In the genomic region with DNA sequence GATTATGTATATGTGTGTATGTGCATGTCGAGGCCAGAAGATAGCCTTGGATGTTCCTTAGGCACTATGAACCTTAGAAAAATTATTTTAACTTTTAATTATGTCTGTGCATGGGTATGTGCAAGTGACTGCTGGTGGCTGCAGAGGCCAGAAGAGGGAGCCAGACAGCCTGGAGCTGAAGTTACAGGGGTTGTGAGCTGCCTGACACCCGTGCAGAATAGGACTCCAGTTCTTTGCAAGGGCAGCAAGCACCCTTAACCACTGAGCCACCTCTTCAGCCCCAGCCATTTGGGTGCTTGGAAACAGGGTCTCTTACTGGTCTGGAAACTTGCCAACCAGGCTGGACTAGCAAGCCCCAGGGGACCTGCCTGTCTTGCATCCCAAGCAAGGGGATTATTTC, we compare ENCODE assay signal across 16 mouse cellular contexts. TPM values are rescaled to one million over a fixed set of nuclear protein-coding genes. Genes with fewer than 3 reads are reported as not detected.
DNase-seq lines count a peak whose midpoint lies in the region; ATAC-seq and TF ChIP-seq lines count a peak whose summit lies in the region.
"Had no signal": no experiment of that assay in that cellular context is flagged by ENCODE, and none has a peak within 500 bp of the region (broad histone marks: within the 10 kb centered on the region; RNA-seq: fewer than 3 reads in every experiment).

No protein-coding gene starts in this region.

- TF ChIP-seq EP300 in liver, postnatal 0 days (IDR thresholded peaks at IDR 0.05; ENCODE audit: low read depth) = no peak

- no peak for ATAC-seq in heart, embryonic 11.5 days (replicated peaks; ENCODE audit: insufficient number of reproducible peaks, low FRiP score, low TSS enrichment)
- no peak for ATAC-seq in liver, postnatal 0 days
- no peak for ATAC-seq in inflammation-experienced regulatory T-cells, adult 6 months
- ATAC-seq in midbrain, embryonic 16.5 days = no peak

- H3K36me3 ChIP-seq in heart, embryonic 11.5 days (ENCODE audit: control insufficient read depth, insufficient read depth, low read length) = peaks cover 6% of the 10 kb centered on the region; the same call in 1 of the 2 replicates
- H3K36me3 ChIP-seq in liver, postnatal 0 days (replicated peaks; ENCODE audit: insufficient read depth, low read length) = no peaks in the 10 kb centered on the region
- H3K36me3 ChIP-seq in small intestine, adult 2 months (ENCODE audit: control insufficient read depth, insufficient read depth, low read length) = no peaks in the 10 kb centered on the region
- no peaks in the 10 kb centered on the region for H3K36me3 ChIP-seq in midbrain, embryonic 16.5 days (ENCODE audit: control insufficient read depth, insufficient read depth, low read length)

- H3K9ac ChIP-seq in heart, embryonic 11.5 days (ENCODE audit: low read depth, low read length) = no peak overlapping the region
- H3K9ac ChIP-seq in liver, postnatal 0 days (replicated peaks) = no peak overlapping the region
- H3K9ac ChIP-seq in midbrain, embryonic 16.5 days (ENCODE audit: low read depth, low read length) = no peak overlapping the region

- H3K4me3 ChIP-seq in heart, embryonic 11.5 days (ENCODE audit: low read depth, low read length) = no peak overlapping the region
- no peak overlapping the region for H3K4me3 ChIP-seq in liver, postnatal 0 days (ENCODE audit: low read depth, low read length)
- H3K4me3 ChIP-seq in small intestine, adult 2 months (ENCODE audit: low read depth, low read length) = no peak overlapping the region
- H3K4me3 ChIP-seq in midbrain, embryonic 16.5 days (ENCODE audit: low read depth, low read length) = no peak overlapping the region
- H3K4me3 ChIP-seq: limb, embryonic 12.5 days had no signal

- DNase-seq in heart, postnatal 4 days = no peak
- no peak for DNase-seq in liver, postnatal 0 days
- no peak for DNase-seq in liver
- DNase-seq in ZHBTc4 (ENCODE audit: low read depth, low spot score) = peak; percentile 67
- DNase-seq: cerebellum, adult 9-10 months; kidney, adult 11 months; thymus, postnatal 36 days had no signal

- H3K4me2 ChIP-seq in heart, embryonic 11.5 days = no peak overlapping the region
- H3K4me2 ChIP-seq in liver, postnatal 0 days (ENCODE audit: low read depth, low read length) = no peak overlapping the region
- no peak overlapping the region for H3K4me2 ChIP-seq in midbrain, embryonic 16.5 days (ENCODE audit: low read length)
- H3K4me2 ChIP-seq: limb, embryonic 12.5 days had no signal

- H3K4me1 ChIP-seq in heart, embryonic 11.5 days (ENCODE audit: control insufficient read depth, insufficient read depth, low read length) = peaks cover 33% of the 10 kb centered on the region
- peaks cover 7% of the 10 kb centered on the region; the same call in 1 of the 2 replicates for H3K4me1 ChIP-seq in liver, postnatal 0 days (ENCODE audit: insufficient read depth)
- peaks cover 23% of the 10 kb centered on the region for H3K4me1 ChIP-seq in small intestine, adult 2 months (ENCODE audit: control insufficient read depth, insufficient read depth, insufficient read length, low read length)
- H3K4me1 ChIP-seq in midbrain, embryonic 16.5 days (ENCODE audit: control insufficient read depth, insufficient read depth, low read length) = peaks cover 6% of the 10 kb centered on the region; the same call in 1 of the 2 replicates

- WGBS in heart, embryonic 11.5 days (ENCODE audit: insufficient replicate concordance) = 74% methylated on average over 2 of the region's 2 CpGs
- 64% methylated on average over 2 of the region's 2 CpGs for WGBS in liver, postnatal 0 days (ENCODE audit: insufficient replicate concordance)
- WGBS in small intestine, adult 2 months = 88% methylated on average over 2 of the region's 2 CpGs
- 80% methylated on average over 2 of the region's 2 CpGs for WGBS in midbrain, embryonic 16.5 days

- TF ChIP-seq POLR2A in small intestine, adult 2 months (IDR thresholded peaks at IDR 0.05; ENCODE audit: low read depth, low read length) = no peak

- H3K27me3 ChIP-seq in heart, embryonic 11.5 days (ENCODE audit: control insufficient read depth, insufficient read depth, low read length) = no peaks in the 10 kb centered on the region
- no peaks in the 10 kb centered on the region for H3K27me3 ChIP-seq in liver, postnatal 0 days (ENCODE audit: insufficient read depth, low read length)
- H3K27me3 ChIP-seq in small intestine, adult 2 months (ENCODE audit: control insufficient read depth, insufficient read depth, low read length) = no peaks in the 10 kb centered on the region
- no peaks in the 10 kb centered on the region for H3K27me3 ChIP-seq in midbrain, embryonic 16.5 days (ENCODE audit: control insufficient read depth, insufficient read depth, low read depth, low read length)
- H3K27me3 ChIP-seq: limb, embryonic 12.5 days had no signal

- no peaks in the 10 kb centered on the region for H3K9me3 ChIP-seq in heart, embryonic 11.5 days (replicated peaks; ENCODE audit: control insufficient read depth, low read length)
- no peaks in the 10 kb centered on the region for H3K9me3 ChIP-seq in liver, postnatal 0 days (ENCODE audit: low read length)
- no peaks in the 10 kb centered on the region for H3K9me3 ChIP-seq in midbrain, embryonic 16.5 days (replicated peaks; ENCODE audit: control insufficient read depth, low read length, poor library complexity, severe bottlenecking)
- H3K9me3 ChIP-seq: limb, embryonic 12.5 days had no signal

- peak overlapping the region; percentile 95 for H3K27ac ChIP-seq in heart, embryonic 11.5 days (ENCODE audit: low read depth, low read length)
- no peak overlapping the region for H3K27ac ChIP-seq in liver, postnatal 0 days (ENCODE audit: low read depth)
- H3K27ac ChIP-seq in small intestine, adult 2 months (ENCODE audit: insufficient read depth, low read depth, low read length) = peak overlapping the region; percentile 44; the same call in 1 of the 2 replicates
- H3K27ac ChIP-seq in midbrain, embryonic 16.5 days (ENCODE audit: low read length) = no peak overlapping the region
- H3K27ac ChIP-seq: limb, embryonic 12.5 days had no signal

- TF ChIP-seq CTCF in liver, postnatal 0 days (IDR thresholded peaks at IDR 0.05; ENCODE audit: low read depth) = peak; percentile 8; the same call in 1 of the 2 replicates
- TF ChIP-seq CTCF in small intestine, adult 2 months (IDR thresholded peaks at IDR 0.05; ENCODE audit: extremely low read depth, insufficient read length, insufficient replicate concordance, low read depth, low read length) = no peak

RNA-seq across cellular contexts. Expression of a gene that starts 4.7 kb away (rescaled TPM):
- 87.0 and 100 TPM in 2 replicates for polyA plus RNA-seq in heart, embryonic 11.5 days (2014; fragmentation: Nextera tagmentation; extraction: Ambion mirVana)
- 10 to 100 TPM; 41.7 to 45.4 TPM for total RNA-seq in heart, postnatal 4 days (2021)
- 51.0 and 51.3 TPM in 2 replicates for polyA plus RNA-seq in liver, postnatal 0 days (2015; fragmentation: Nextera tagmentation; extraction: Ambion mirVana)
- 128 and 208 TPM in 2 replicates for polyA plus RNA-seq in small intestine, adult 2 months (2012; rRNA removed)
- 1 to 10 TPM in 1 of 3 experiments, under 1 TPM in 1, not detected in 1; 0.13 to 1.0 TPM for polyA plus RNA-seq in inflammation-experienced regulatory T-cells, adult 6 months (2017; shearing (Covaris generic))
- 55.3 and 56.7 TPM in 2 replicates for polyA plus RNA-seq in midbrain, embryonic 16.5 days (2015; fragmentation: Nextera tagmentation; extraction: Ambion mirVana)

RNA-seq across cellular contexts. Expression of a gene that starts 15.8 kb away (rescaled TPM):
- polyA plus RNA-seq in heart, embryonic 11.5 days (2014; fragmentation: Nextera tagmentation; extraction: Ambion mirVana) = 163 and 173 TPM in 2 replicates
- 100 to 1,000 TPM; 263 to 285 TPM for total RNA-seq in heart, postnatal 4 days (2021)
- 8.8 and 9.3 TPM in 2 replicates for polyA plus RNA-seq in liver, postnatal 0 days (2015; fragmentation: Nextera tagmentation; extraction: Ambion mirVana)
- 18.6 and 20.3 TPM in 2 replicates for polyA plus RNA-seq in small intestine, adult 2 months (2012; rRNA removed)
- polyA plus RNA-seq in inflammation-experienced regulatory T-cells, adult 6 months (2017; shearing (Covaris generic)) = 1 to 10 TPM; 1.1 to 2.3 (median 1.2) TPM
- 10.5 and 14.0 TPM in 2 replicates for polyA plus RNA-seq in midbrain, embryonic 16.5 days (2015; fragmentation: Nextera tagmentation; extraction: Ambion mirVana)
- total RNA-seq: neutrophil, adult 5-6 weeks had no signal

RNA-seq across cellular contexts. Expression of a gene that starts 39.8 kb away (rescaled TPM):
- 142 and 154 TPM in 2 replicates for polyA plus RNA-seq in heart, embryonic 11.5 days (2014; fragmentation: Nextera tagmentation; extraction: Ambion mirVana)
- 100 to 1,000 TPM; 147 to 153 TPM for total RNA-seq in heart, postnatal 4 days (2021)
- polyA plus RNA-seq in liver, postnatal 0 days (2015; fragmentation: Nextera tagmentation; extraction: Ambion mirVana) = 81.5 and 83.6 TPM in 2 replicates
- 62.8 and 72.9 TPM in 2 replicates for polyA plus RNA-seq in small intestine, adult 2 months (2012; rRNA removed)
- 10 to 100 TPM in 1 of 3 experiments, 1 to 10 TPM in 2; 7.3 to 10.5 (median 8.0) TPM for polyA plus RNA-seq in inflammation-experienced regulatory T-cells, adult 6 months (2017; shearing (Covaris generic))
- 113 and 118 TPM in 2 replicates for polyA plus RNA-seq in midbrain, embryonic 16.5 days (2015; fragmentation: Nextera tagmentation; extraction: Ambion mirVana)

RNA-seq across cellular contexts. Expression of a gene that starts 41.6 kb away (rescaled TPM):
- 0.20 and 0.24 TPM in 2 replicates for polyA plus RNA-seq in heart, embryonic 11.5 days (2014; fragmentation: Nextera tagmentation; extraction: Ambion mirVana)
- not detected for total RNA-seq in heart, postnatal 4 days (2021)
- polyA plus RNA-seq in liver, postnatal 0 days (2015; fragmentation: Nextera tagmentation; extraction: Ambion mirVana) = 9.6 and 10.8 TPM in 2 replicates
- polyA plus RNA-seq in small intestine, adult 2 months (2012; rRNA removed) = 56.7 and 145 TPM in 2 replicates
- under 1 TPM in 1 of 3 experiments, not detected in 2; 0.68 TPM for polyA plus RNA-seq in inflammation-experienced regulatory T-cells, adult 6 months (2017; shearing (Covaris generic))
- polyA plus RNA-seq in midbrain, embryonic 16.5 days (2015; fragmentation: Nextera tagmentation; extraction: Ambion mirVana) = 0.44 and 0.49 TPM in 2 replicates
- total RNA-seq: hematopoietic stem cell, adult 5-6 weeks; layer of hippocampus, postnatal 25 days; megakaryocyte, adult 5-6 weeks had no signal

RNA-seq across cellular contexts. Expression of a gene that starts 56.0 kb away (rescaled TPM):
- polyA plus RNA-seq in heart, embryonic 11.5 days (2014; fragmentation: Nextera tagmentation; extraction: Ambion mirVana) = 357 and 371 TPM in 2 replicates
- total RNA-seq in heart, postnatal 4 days (2021) = 100 to 1,000 TPM; 198 to 213 TPM
- 20,006 and 20,209 TPM in 2 replicates for polyA plus RNA-seq in liver, postnatal 0 days (2015; fragmentation: Nextera tagmentation; extraction: Ambion mirVana)
- polyA plus RNA-seq in small intestine, adult 2 months (2012; rRNA removed) = 591 and 688 TPM in 2 replicates
- 10 to 100 TPM in 2 of 3 experiments, 1 to 10 TPM in 1; 8.7 to 11.9 (median 10.6) TPM for polyA plus RNA-seq in inflammation-experienced regulatory T-cells, adult 6 months (2017; shearing (Covaris generic))
- 350 and 686 TPM in 2 replicates for polyA plus RNA-seq in midbrain, embryonic 16.5 days (2015; fragmentation: Nextera tagmentation; extraction: Ambion mirVana)

Comparison
In these comparisons a context has a peak if more than half of its experiments do, and no peak if none do; other contexts are left out.
1. H3K27ac ChIP-seq: peak in heart, embryonic 11.5 days (single experiment) and small intestine, adult 2 months (single experiment); none in liver, postnatal 0 days (single experiment) and midbrain, embryonic 16.5 days (single experiment).
2. RNA of a gene that starts 4.7 kb away (polyA plus RNA-seq): 128 to 208 TPM in small intestine, adult 2 months, 87.0 to 100 TPM in heart, embryonic 11.5 days, 55.3 to 56.7 TPM in midbrain, embryonic 16.5 days and 51.0 to 51.3 TPM in liver, postnatal 0 days; 0.13 to 1.0 TPM in inflammation-experienced regulatory T-cells, adult 6 months; every median in the first group is over 10 times any median in the second.